Mouse (Mus musculus) midbrain, postnatal 0 days (tissue): ENCODE results near the gene Vmn2r62. TPM values are rescaled to one million over a fixed set of nuclear protein-coding genes. Genes with fewer than 3 reads are reported as not detected.
"Not testable (repeated sequence)": the region's sequence is repeated elsewhere in the genome, so short reads cannot be mapped to it uniquely, and the experiment has no call there.

ENCODE experiments used
- ATAC-seq: fragments of 200-750 bp; cut with Nextera tagmentation; 2 replicates; pipeline ENCODE4 v1.8.0; 2017; ENCODE audit warnings: moderate number of reproducible peaks, mild to moderate bottlenecking, moderate TSS enrichment, moderate library complexity; ENCODE audit not compliant: low FRiP score
- DNase-seq: peaks from one replicate; pipeline ENCODE4 v3.0.0-alpha.2; 2015; ENCODE audit warnings: low spot score
- H3K27ac ChIP-seq: fragments of 300-500 bp; sonication (generic); 2 replicates; pipeline ENCODE4 v1.5.1; 2014; ENCODE audit warnings: low read depth, mild to moderate bottlenecking, low read length, mixed read lengths
- H3K27me3 ChIP-seq: fragments of 300-500 bp; sonication (generic); 2 replicates; pipeline ENCODE4 v1.6.1; 2014; ENCODE audit warnings: low read length, control low read depth, mixed read lengths; ENCODE audit not compliant: insufficient read depth
- H3K36me3 ChIP-seq: fragments of 300-500 bp; sonication (generic); 2 replicates; pipeline ENCODE4 v1.6.1; 2014; ENCODE audit warnings: low read length, control low read depth, mixed read lengths; ENCODE audit not compliant: insufficient read depth
- H3K4me1 ChIP-seq: fragments of 300-500 bp; sonication (generic); 2 replicates; pipeline ENCODE4 v1.6.1; 2014; ENCODE audit warnings: mild to moderate bottlenecking, control low read depth, antibody characterized with exemption, low read length, mixed read lengths; ENCODE audit not compliant: insufficient read depth
- H3K4me2 ChIP-seq: fragments of 300-500 bp; sonication (generic); 2 replicates; pipeline ENCODE4 v1.6.1; 2014; ENCODE audit warnings: low read depth, mild to moderate bottlenecking, low read length, mixed read lengths; ENCODE audit not compliant: poor library complexity, severe bottlenecking
- H3K4me3 ChIP-seq: fragments of 300-500 bp; sonication (generic); 2 replicates; pipeline ENCODE4 v1.5.1; 2014; ENCODE audit warnings: low read depth, mild to moderate bottlenecking, low read length, moderate library complexity
- H3K9ac ChIP-seq: fragments of 300-500 bp; sonication (generic); replicated peaks from 2 replicates; pipeline ENCODE4 v1.6.1; 2014; ENCODE audit warnings: mild to moderate bottlenecking, low read length, moderate library complexity, mixed read lengths; ENCODE audit not compliant: poor library complexity, severe bottlenecking
- H3K9me3 ChIP-seq: fragments of 300-500 bp; sonication (generic); 2 replicates; pipeline ENCODE4 v1.6.1; 2016; ENCODE audit warnings: low read length, control low read depth
- CTCF ChIP-seq: IDR thresholded peaks from 2 replicates; pipeline ENCODE4 v1.5.1; 2016; ENCODE audit warnings: antibody characterized with exemption, mild to moderate bottlenecking
- WGBS: fragments of 180-500 bp; shearing (Covaris S2); extraction: QIAGEN DNeasy Blood & Tissue Kit; methylation state at CpG from one replicate; pipeline ENCODE4 v1.1.7; 2014; 5-methylcytosine and 5-hydroxymethylcytosine counted together
- polyA plus RNA-seq: library from polyadenylated mRNA; unstranded; fragments of >200 nt; fragmentation: Nextera tagmentation; extraction: Ambion mirVana; gene quantifications from 2 replicates; pipeline ENCODE4 v1.2.1, GENCODE M21; 2015
- total RNA-seq: library from RNA; depleted of rRNA; stranded (reverse); fragments of >200 nt; gene quantifications from 2 replicates; pipeline ENCODE4 v1.2.3, GENCODE M21; 2014; rRNA removed

Vmn2r62 gene
- total RNA-seq (not detected in 2 replicates), polyA plus RNA-seq (not detected in 2 replicates)

DNA sequence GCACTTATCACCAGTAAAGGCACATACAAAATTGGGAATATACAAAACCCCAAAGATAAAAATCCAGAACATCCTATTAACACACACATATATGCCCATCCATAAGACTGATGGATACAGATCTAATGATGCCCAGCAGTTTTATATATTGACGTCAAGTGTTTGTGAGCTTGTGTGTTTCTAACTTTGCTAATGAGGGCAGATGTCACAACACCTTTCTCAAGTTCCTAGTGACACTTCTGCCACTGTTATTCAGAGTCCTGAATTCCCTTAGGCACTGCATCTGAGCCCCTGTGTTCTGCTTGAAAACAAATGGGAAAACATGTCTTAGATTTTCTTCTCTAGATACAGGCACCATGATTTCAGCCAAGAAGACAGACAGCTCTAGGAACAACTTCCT, at the start of gene Vmn2r62:
Gene Vmn2r62 (minus strand): TSS at position 101 of the 400 bp plus-strand sequence.
- not testable (repeated sequence) for DNase-seq, H3K9me3 ChIP-seq, H3K9ac ChIP-seq, H3K27ac ChIP-seq, H3K36me3 ChIP-seq, H3K27me3 ChIP-seq, H3K4me2 ChIP-seq, H3K4me1 ChIP-seq, ATAC-seq, H3K4me3 ChIP-seq
- WGBS = no CpG with 5 or more reads among the region's 1 CpGs

DNA sequence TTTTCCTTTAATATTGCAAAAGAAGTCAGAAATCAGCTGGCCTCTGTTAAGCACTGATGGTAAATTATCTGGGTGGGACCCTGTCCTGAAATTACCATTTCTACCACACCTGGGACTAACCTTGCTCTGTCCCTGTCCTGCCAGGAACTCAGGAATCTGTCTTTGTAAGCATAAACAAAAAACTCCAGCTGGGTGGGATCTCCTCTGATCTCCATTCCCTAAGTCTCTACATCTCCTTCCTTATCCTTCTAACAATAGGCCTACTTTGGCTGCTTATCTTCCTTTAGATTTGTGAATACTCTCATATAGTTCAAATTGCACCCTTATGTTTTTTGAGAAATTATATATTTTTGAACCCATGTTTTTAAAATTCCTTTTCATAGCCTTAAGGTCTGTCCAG, 45.0 kb upstream of the Vmn2r62 start:
- not testable (repeated sequence) for H3K27me3 ChIP-seq, DNase-seq, ATAC-seq, H3K4me2 ChIP-seq, H3K36me3 ChIP-seq, H3K4me1 ChIP-seq, H3K9me3 ChIP-seq, H3K9ac ChIP-seq, H3K27ac ChIP-seq, H3K4me3 ChIP-seq

DNA sequence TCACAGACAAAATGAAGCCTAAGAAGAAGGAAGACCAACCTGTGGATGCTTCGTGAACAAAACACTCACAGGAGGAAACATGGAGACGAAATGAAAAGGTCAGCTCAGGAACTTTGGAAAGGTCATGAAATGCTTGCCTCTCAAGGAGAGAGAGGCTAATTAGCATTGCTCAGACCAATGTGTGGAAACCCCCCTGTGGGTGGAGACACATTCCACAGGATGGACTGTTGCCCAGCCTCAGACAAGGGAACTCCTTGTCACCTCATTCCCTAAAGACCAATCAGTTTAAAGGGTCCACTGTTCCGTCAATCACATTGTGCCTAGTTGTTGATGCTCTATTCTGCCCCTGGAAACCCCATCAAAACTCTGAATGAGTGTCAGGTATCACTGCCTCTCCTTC, 38.9 kb upstream of the Vmn2r62 start:
- H3K27me3 ChIP-seq = no peaks in the 10 kb centered on the region
- TF ChIP-seq CTCF = no peak
- 72% methylated on average over 3 of the region's 3 CpGs for WGBS
- no peak overlapping the region for H3K27ac ChIP-seq
- no peak overlapping the region for H3K9ac ChIP-seq
- H3K4me3 ChIP-seq = no peak overlapping the region
- H3K36me3 ChIP-seq = no peaks in the 10 kb centered on the region
- H3K4me1 ChIP-seq = no peaks in the 10 kb centered on the region
- ATAC-seq (no peak), DNase-seq (no peak)
- peaks cover 14% of the 10 kb centered on the region; the same call in 1 of the 2 replicates for H3K9me3 ChIP-seq
- H3K4me2 ChIP-seq = no peak overlapping the region

DNA sequence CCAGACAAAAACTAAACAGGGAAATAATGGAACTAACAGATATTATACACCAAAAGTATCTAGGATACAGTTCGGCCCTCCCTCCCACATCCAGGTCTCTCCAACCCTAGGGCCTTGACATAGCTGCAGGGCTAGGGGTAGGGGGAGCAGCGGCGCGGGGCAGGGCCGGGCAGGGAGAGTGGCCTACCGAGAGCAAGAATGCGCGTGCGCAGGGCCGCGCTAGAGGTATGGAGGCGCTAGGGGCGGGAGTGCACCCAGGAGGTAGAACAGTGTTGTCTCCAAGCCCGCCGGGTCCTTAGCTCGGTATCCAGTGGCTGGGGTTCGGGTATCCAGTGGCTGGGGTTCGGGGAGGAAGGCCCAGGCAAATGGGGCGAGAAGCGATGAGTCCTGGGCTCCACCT, 43.5 kb downstream of the Vmn2r62 start:
- no peak overlapping the region for H3K4me2 ChIP-seq
- H3K9me3 ChIP-seq = peaks cover 3% of the 10 kb centered on the region; the same call in 1 of the 2 replicates
- TF ChIP-seq CTCF = no peak
- H3K4me3 ChIP-seq = no peak overlapping the region
- no peaks in the 10 kb centered on the region for H3K27me3 ChIP-seq
- DNase-seq (no peak), ATAC-seq (no peak)
- H3K4me1 ChIP-seq = no peaks in the 10 kb centered on the region
- no peak overlapping the region for H3K27ac ChIP-seq
- no peaks in the 10 kb centered on the region for H3K36me3 ChIP-seq
- no peak overlapping the region for H3K9ac ChIP-seq
- 41% methylated on average over 20 of the region's 20 CpGs for WGBS

DNA sequence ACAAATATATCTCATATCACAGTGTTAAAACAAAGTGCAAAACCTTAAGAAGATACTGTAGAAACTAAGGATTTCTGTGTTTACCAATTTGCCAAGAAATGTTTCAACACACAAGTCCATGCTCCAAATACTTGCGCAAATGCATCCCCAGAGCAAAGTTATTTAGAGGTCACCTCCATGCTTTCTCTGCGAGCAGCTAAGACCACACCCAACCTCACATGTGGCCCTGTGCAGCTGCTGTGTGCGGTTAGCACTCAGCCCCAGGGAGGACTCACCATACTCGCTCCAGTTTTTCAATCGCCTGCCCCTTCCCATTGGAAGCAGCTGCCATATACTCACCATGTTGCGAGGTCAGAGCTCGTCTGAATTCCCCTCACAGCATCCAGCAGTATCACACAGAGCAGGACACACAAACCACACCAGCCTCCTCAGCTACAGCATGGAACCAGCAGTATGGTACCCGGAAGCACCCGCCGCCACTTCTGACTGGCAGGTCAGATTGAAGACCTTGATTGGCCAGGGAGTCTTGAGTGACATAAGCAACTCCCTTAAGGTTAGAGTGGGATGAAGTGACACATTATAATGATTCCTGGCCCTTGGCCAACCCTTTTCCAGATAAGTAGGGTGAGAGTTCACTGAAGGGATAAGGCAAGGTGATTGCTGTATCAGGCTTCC, 54.7 kb downstream of the Vmn2r62 start:
- Histone ChIP-seq H3K27me3 (no peaks in the 10 kb centered on the region), H3K27ac (no peak overlapping the region), H3K36me3 (no peaks in the 10 kb centered on the region), H3K4me2 (no peak overlapping the region), H3K4me3 (no peak overlapping the region), H3K9me3 (peaks cover 7% of the 10 kb centered on the region; the same call in 1 of the 2 replicates), H3K9ac (no peak overlapping the region), H3K4me1 (no peaks in the 10 kb centered on the region)
- TF ChIP-seq CTCF = no peak
- no peak for DNase-seq
- 87% methylated on average over 10 of the region's 10 CpGs for WGBS
- ATAC-seq = no peak

DNA sequence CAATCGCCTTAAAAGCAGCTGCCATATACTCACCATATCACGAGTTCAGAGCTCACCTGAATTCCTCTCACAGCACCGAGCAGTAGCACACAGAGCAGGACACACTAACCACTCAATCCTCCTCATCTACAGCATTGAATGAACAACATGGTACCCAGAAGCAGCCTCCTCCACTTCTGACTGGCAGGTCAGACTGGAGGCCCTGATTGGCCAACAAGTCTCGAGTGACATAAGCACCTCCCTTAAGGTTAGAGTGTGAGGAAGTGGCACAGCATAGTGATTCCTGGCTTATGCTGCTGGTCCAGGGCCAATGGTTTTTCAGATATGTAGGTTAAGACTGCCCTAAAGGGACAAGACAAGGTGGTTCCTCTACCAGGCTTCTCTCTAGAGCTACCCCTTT, 66.4 kb downstream of the Vmn2r62 start, which contains the start of gene Gm17067:
Gene Gm17067 (minus strand): TSS at position 101 of the 400 bp plus-strand sequence.
- H3K36me3 ChIP-seq, DNase-seq, H3K9ac ChIP-seq, H3K9me3 ChIP-seq, H3K4me1 ChIP-seq, ATAC-seq, H3K27me3 ChIP-seq, H3K4me3 ChIP-seq, H3K27ac ChIP-seq, H3K4me2 ChIP-seq: not testable (repeated sequence)
- WGBS = 87% methylated on average over 4 of the region's 4 CpGs

Other genes starting within 250 kb of the Vmn2r62 start
- not detected in 2 replicates for gene Gm21028, start 214.9 kb downstream of the Vmn2r62 start, total RNA-seq
- not detected in 2 replicates for gene Gm21028, start 214.9 kb downstream of the Vmn2r62 start, polyA plus RNA-seq
- 0.76 and 2.0 TPM in 2 replicates for gene Zfp977, start 201.0 kb downstream of the Vmn2r62 start, total RNA-seq
- 1.5 TPM in 2 replicates for gene Zfp977, start 201.0 kb downstream of the Vmn2r62 start, polyA plus RNA-seq
- gene Zfp976, start 150.9 kb downstream of the Vmn2r62 start, total RNA-seq = 1.9 and 2.7 TPM in 2 replicates
- 1.8 and 2.5 TPM in 2 replicates for gene Zfp976, start 150.9 kb downstream of the Vmn2r62 start, polyA plus RNA-seq
- 4.3 and 6.3 TPM in 2 replicates for gene Zfp975, start 100.8 kb downstream of the Vmn2r62 start, total RNA-seq
- gene Zfp975, start 100.8 kb downstream of the Vmn2r62 start, polyA plus RNA-seq = 6.8 and 7.5 TPM in 2 replicates
- gene Gm17067, start 66.5 kb downstream of the Vmn2r62 start, total RNA-seq = not detected in 2 replicates
- not detected in 2 replicates for gene Gm17067, start 66.5 kb downstream of the Vmn2r62 start, polyA plus RNA-seq
- not detected in 2 replicates for gene Gm2381, start 73.7 kb upstream of the Vmn2r62 start, total RNA-seq
- not detected in 2 replicates for gene Gm2381, start 73.7 kb upstream of the Vmn2r62 start, polyA plus RNA-seq
- not detected in 2 replicates for gene Vmn2r63, start 140.3 kb upstream of the Vmn2r62 start, total RNA-seq
- not detected in 2 replicates for gene Vmn2r63, start 140.3 kb upstream of the Vmn2r62 start, polyA plus RNA-seq
- gene Gm9268, start 225.2 kb upstream of the Vmn2r62 start, total RNA-seq = not detected in 2 replicates
- not detected in 2 replicates for gene Gm9268, start 225.2 kb upstream of the Vmn2r62 start, polyA plus RNA-seq